Mouse (Mus musculus) adrenal gland, postnatal 10 days (tissue): ENCODE measurements around the gene Phxr2. TPM values are rescaled to one million over a fixed set of nuclear protein-coding genes. Genes with fewer than 3 reads are reported as not detected.
A peak's percentile ranks its signal among the peaks of the same experiment; 100 is the strongest.
"Not testable (repeated sequence)": the region's sequence is repeated elsewhere in the genome, so short reads cannot be mapped to it uniquely, and the experiment has no call there.

ENCODE experiments used
- DNase-seq: peaks from one replicate; pipeline ENCODE4 v3.0.0; 2021; ENCODE audit warnings: mixed read lengths
- long read RNA-seq, 2 experiments: library from polyadenylated mRNA; stranded (forward); transcript quantifications; one replicate each; pipeline ENCODE4 v2.0.0; 2021
- total RNA-seq, 2 experiments: library from RNA; stranded (reverse); gene quantifications; 2 replicates each; pipeline ENCODE4 v1.2.3; 2021

Phxr2 gene
- total RNA-seq: not detected
- long read RNA-seq, experiment 1: 0 reads
- long read RNA-seq, experiment 2: 0 reads

GRCm38 (mm10) chr10:99126225-99126624, at the start of gene Phxr2:
TSS of gene Phxr2 (minus strand) at chr10:99126325.
- no peak for DNase-seq

GRCm38 (mm10) chr10:99172906-99173507, 46.9 kb upstream of the Phxr2 start:
- DNase-seq: no peak

- DNase-seq: peak; percentile 49
Observed at GRCm38 (mm10) chr10:99171961-99172497, 45.9 kb upstream of the Phxr2 start.

- DNase-seq: no peak
Observed at GRCm38 (mm10) chr10:99169765-99170129, 43.6 kb upstream of the Phxr2 start.

GRCm38 (mm10) chr10:99168840-99169764, 43.0 kb upstream of the Phxr2 start:
- peak; percentile 22 for DNase-seq

GRCm38 (mm10) chr10:99168404-99168803, 42.3 kb upstream of the Phxr2 start:
- no peak for DNase-seq

GRCm38 (mm10) chr10:99166392-99166791, 40.3 kb upstream of the Phxr2 start:
- DNase-seq: peak; percentile 19

GRCm38 (mm10) chr10:99165751-99166282, 39.7 kb upstream of the Phxr2 start:
- DNase-seq: no peak

GRCm38 (mm10) chr10:99164871-99165477, 38.8 kb upstream of the Phxr2 start:
- peak; percentile 46 for DNase-seq

- no peak for DNase-seq
Observed at GRCm38 (mm10) chr10:99163002-99163401, 36.9 kb upstream of the Phxr2 start.

- DNase-seq: peak; percentile 41
Observed at GRCm38 (mm10) chr10:99161987-99162582, 36.0 kb upstream of the Phxr2 start.

- not testable (repeated sequence) for DNase-seq
Observed at GRCm38 (mm10) chr10:99157697-99158096, 31.6 kb upstream of the Phxr2 start.

- no peak for DNase-seq
Observed at GRCm38 (mm10) chr10:99156808-99157207, 30.7 kb upstream of the Phxr2 start.

- DNase-seq: no peak
Observed at GRCm38 (mm10) chr10:99154635-99155034, 28.5 kb upstream of the Phxr2 start.

- DNase-seq: no peak
Observed at GRCm38 (mm10) chr10:99152063-99152462, 25.9 kb upstream of the Phxr2 start.

- DNase-seq: no peak
Observed at GRCm38 (mm10) chr10:99151580-99151979, 25.5 kb upstream of the Phxr2 start.

- no peak for DNase-seq
Observed at GRCm38 (mm10) chr10:99150016-99150415, 23.9 kb upstream of the Phxr2 start.

GRCm38 (mm10) chr10:99146596-99146995, 20.5 kb upstream of the Phxr2 start:
- no peak for DNase-seq

- no peak for DNase-seq
Observed at GRCm38 (mm10) chr10:99145611-99146010, 19.5 kb upstream of the Phxr2 start.

GRCm38 (mm10) chr10:99136337-99136736, 10.2 kb upstream of the Phxr2 start:
- DNase-seq: peak; percentile 30

GRCm38 (mm10) chr10:99133321-99133875, 7.3 kb upstream of the Phxr2 start:
- no peak for DNase-seq
